Comparison of ENCODE assay signal across 19 mouse cellular contexts in the genomic region with DNA sequence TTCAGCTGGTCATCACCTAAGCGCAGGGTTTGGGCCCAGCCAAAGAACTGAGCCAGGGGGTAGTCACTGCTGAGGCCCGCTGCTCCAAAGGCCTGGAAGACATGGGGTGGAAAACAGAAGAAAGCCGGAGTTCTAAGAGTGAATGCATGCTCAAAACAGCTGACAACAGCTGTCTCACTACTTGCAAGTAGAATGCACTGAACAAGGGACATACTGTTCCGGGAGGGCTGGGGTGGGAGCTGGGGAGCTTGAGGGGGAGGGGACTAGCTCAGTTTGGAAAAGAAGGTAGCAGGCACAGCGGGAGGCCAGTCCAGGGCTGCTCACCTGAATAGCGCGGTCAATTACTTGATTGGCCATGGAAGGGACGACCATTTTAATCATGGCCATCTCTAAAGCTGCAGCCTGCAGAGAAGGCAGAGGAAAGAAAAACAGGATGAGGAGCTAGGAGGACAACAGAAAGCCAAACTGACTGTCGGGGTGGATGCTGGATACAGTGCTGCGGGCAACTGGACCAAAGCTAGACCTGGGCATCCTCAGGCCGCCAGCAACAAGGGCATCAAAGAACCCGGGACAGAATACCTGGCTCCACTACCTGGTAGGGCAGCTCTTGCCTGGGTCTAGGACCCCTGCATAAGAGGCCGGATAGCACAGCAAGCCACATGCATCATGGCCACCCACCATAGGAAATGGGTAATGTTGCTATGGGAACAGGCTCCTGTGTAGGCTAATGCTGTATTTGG. TPM values are rescaled to one million over a fixed set of nuclear protein-coding genes. Genes with fewer than 3 reads are reported as not detected.
DNase-seq lines count a peak whose midpoint lies in the region; ATAC-seq and TF ChIP-seq lines count a peak whose summit lies in the region.
"Had no signal": no experiment of that assay in that cellular context is flagged by ENCODE, and none has a peak within 500 bp of the region (broad histone marks: within the 10 kb centered on the region; RNA-seq: fewer than 3 reads in every experiment).

No protein-coding gene starts in this region.

- intact Hi-C loops in left cerebral cortex, postnatal 4 days (cut with DNase I): no loop called here

- no peaks in the 10 kb centered on the region for H3K27me3 ChIP-seq in kidney, postnatal 0 days (ENCODE audit: insufficient read depth, low read length)
- H3K27me3 ChIP-seq in embryonic facial prominence, embryonic 14.5 days (replicated peaks; ENCODE audit: control insufficient read depth, insufficient read depth, low read length): no peaks in the 10 kb centered on the region
- no peaks in the 10 kb centered on the region for H3K27me3 ChIP-seq in intestine, embryonic 15.5 days (replicated peaks)
- H3K27me3 ChIP-seq: hindbrain, embryonic 15.5 days; megakaryocyte, embryonic 14.5 days; neural tube, embryonic 12.5 days had no signal

- DNase-seq in kidney, postnatal 0 days (ENCODE audit: low spot score): peak; percentile 36
- DNase-seq in kidney, adult 8-10 months: no peak
- DNase-seq in embryonic facial prominence, embryonic 14.5 days (ENCODE audit: low spot score): peak; percentile 45
- no peak for DNase-seq in left cerebral cortex, postnatal 4 days
- DNase-seq in gastrocnemius, postnatal 4 days (ENCODE audit: low spot score in 2 of 2): no peak
- DNase-seq: adrenal gland, postnatal 14 days; cerebellum, adult 9-11 months; layer of hippocampus, postnatal 36 days; right cerebral cortex, postnatal 14 days; thymus, postnatal 25 days had no signal

- ATAC-seq in kidney, postnatal 0 days (replicated peaks; ENCODE audit: low FRiP score, low read depth): no peak
- no peak for ATAC-seq in embryonic facial prominence, embryonic 14.5 days (ENCODE audit: low read depth)
- ATAC-seq in intestine, embryonic 15.5 days: peak; percentile 23; the same call in 1 of the 2 replicates

- no peaks in the 10 kb centered on the region for H3K79me2 ChIP-seq in macrophage (ENCODE audit: inconsistent target)

- WGBS in kidney, postnatal 0 days: 74% methylated on average over 13 of the region's 13 CpGs
- 55% methylated on average over 13 of the region's 13 CpGs for WGBS in embryonic facial prominence, embryonic 14.5 days
- 68% methylated on average over 13 of the region's 13 CpGs for WGBS in intestine, embryonic 15.5 days
- WGBS in macrophage (ENCODE audit: missing documents): 97% methylated on average over 13 of the region's 13 CpGs

- no peaks in the 10 kb centered on the region for H3K36me3 ChIP-seq in kidney, postnatal 0 days (ENCODE audit: insufficient read depth, low read length)
- H3K36me3 ChIP-seq in embryonic facial prominence, embryonic 14.5 days (ENCODE audit: control insufficient read depth, insufficient read depth, low read length): no peaks in the 10 kb centered on the region
- H3K36me3 ChIP-seq in intestine, embryonic 15.5 days: no peaks in the 10 kb centered on the region
- no peaks in the 10 kb centered on the region for H3K36me3 ChIP-seq in macrophage (ENCODE audit: inconsistent target)
- H3K36me3 ChIP-seq: heart, embryonic 13.5 days; hindbrain, embryonic 15.5 days; neural tube, embryonic 12.5 days had no signal

- no peak overlapping the region for H3K4me3 ChIP-seq in kidney, postnatal 0 days (replicated peaks; ENCODE audit: low read depth, low read length)
- no peak overlapping the region for H3K4me3 ChIP-seq in embryonic facial prominence, embryonic 14.5 days (ENCODE audit: low read depth, low read length)
- no peak overlapping the region for H3K4me3 ChIP-seq in intestine, embryonic 15.5 days (replicated peaks)
- no peak overlapping the region for H3K4me3 ChIP-seq in macrophage (ENCODE audit: inconsistent target)
- H3K4me3 ChIP-seq: heart, embryonic 13.5 days; hindbrain, embryonic 15.5 days; neural tube, embryonic 12.5 days had no signal

- H3K4me2 ChIP-seq in kidney, postnatal 0 days (ENCODE audit: low read length): no peak overlapping the region
- H3K4me2 ChIP-seq in embryonic facial prominence, embryonic 14.5 days (ENCODE audit: low read depth, low read length): no peak overlapping the region
- no peak overlapping the region for H3K4me2 ChIP-seq in intestine, embryonic 15.5 days (replicated peaks)
- H3K4me2 ChIP-seq: heart, embryonic 13.5 days; hindbrain, embryonic 15.5 days; neural tube, embryonic 12.5 days had no signal

- peaks cover 2% of the 10 kb centered on the region; the same call in 1 of the 2 replicates for H3K4me1 ChIP-seq in kidney, postnatal 0 days (replicated peaks; ENCODE audit: insufficient read depth, low read length)
- H3K4me1 ChIP-seq in embryonic facial prominence, embryonic 14.5 days (ENCODE audit: control insufficient read depth, insufficient read depth, low read length): peaks cover 8% of the 10 kb centered on the region; the same call in 1 of the 2 replicates
- H3K4me1 ChIP-seq in intestine, embryonic 15.5 days (replicated peaks): peaks cover 8% of the 10 kb centered on the region
- H3K4me1 ChIP-seq: neural tube, embryonic 12.5 days had no signal

- H3K27ac ChIP-seq in kidney, postnatal 0 days: peak overlapping the region; percentile 56; the same call in 1 of the 2 replicates
- H3K27ac ChIP-seq in embryonic facial prominence, embryonic 14.5 days (replicated peaks; ENCODE audit: low read depth, low read length): no peak overlapping the region
- H3K27ac ChIP-seq in intestine, embryonic 15.5 days: peak overlapping the region; percentile 61
- H3K27ac ChIP-seq in macrophage: 0 out of 2 replicates have a peak overlapping the region, but pooled peaks have one; percentile 96
- H3K27ac ChIP-seq: heart, embryonic 13.5 days; hindbrain, embryonic 15.5 days; liver, embryonic 14.5 days; neural tube, embryonic 12.5 days had no signal

- H3K9me3 ChIP-seq in kidney, postnatal 0 days (replicated peaks; ENCODE audit: low read length): no peaks in the 10 kb centered on the region
- H3K9me3 ChIP-seq in embryonic facial prominence, embryonic 14.5 days (ENCODE audit: control insufficient read depth, low read length): no peaks in the 10 kb centered on the region
- H3K9me3 ChIP-seq in intestine, embryonic 15.5 days: no peaks in the 10 kb centered on the region
- H3K9me3 ChIP-seq: G1E; heart, embryonic 13.5 days; hindbrain, embryonic 15.5 days; megakaryocyte, embryonic 14.5 days; neural tube, embryonic 12.5 days had no signal

- no peak for TF ChIP-seq CTCF in kidney, postnatal 0 days (IDR thresholded peaks at IDR 0.05; ENCODE audit: low read depth)

- H3K9ac ChIP-seq in kidney, postnatal 0 days (ENCODE audit: low read depth, low read length): no peak overlapping the region
- no peak overlapping the region for H3K9ac ChIP-seq in embryonic facial prominence, embryonic 14.5 days (ENCODE audit: low read depth, low read length)
- H3K9ac ChIP-seq in intestine, embryonic 15.5 days: no peak overlapping the region
- H3K9ac ChIP-seq: heart, embryonic 13.5 days; hindbrain, embryonic 15.5 days; liver, embryonic 14.5 days; neural tube, embryonic 12.5 days had no signal

RNA-seq across cellular contexts. Expression of gene Aldh2, which starts 5.4 kb away (rescaled TPM):
- 203 and 226 TPM in 2 replicates for polyA plus RNA-seq in kidney, postnatal 0 days (2015; fragmentation: Nextera tagmentation; extraction: Ambion mirVana)
- polyA plus RNA-seq in embryonic facial prominence, embryonic 14.5 days (2014; fragmentation: Nextera tagmentation; extraction: Ambion mirVana): 87.8 and 93.0 TPM in 2 replicates
- 189 and 193 TPM in 2 replicates for polyA plus RNA-seq in intestine, embryonic 15.5 days (2015; fragmentation: Nextera tagmentation; extraction: Ambion mirVana)
- 100 to 1,000 TPM in 12 of 26 experiments, 10 to 100 TPM in 14; 16.2 to 301 (median 89.5) TPM for total RNA-seq in macrophage (2018; cell fraction: chromatin; rRNA removed)
- total RNA-seq in macrophage (2018; cell fraction: cytosol; rRNA removed): 100 to 1,000 TPM; 255 to 881 (median 507) TPM
- 100 to 1,000 TPM in 24 of 26 experiments, 10 to 100 TPM in 2; 77.6 to 391 (median 161) TPM for total RNA-seq in macrophage (2018; cell fraction: nucleus; rRNA removed)
- polyA plus RNA-seq in macrophage (2018): 566 to 1,134 TPM (median 980 TPM) in 3 replicates
- total RNA-seq in left cerebral cortex, postnatal 4 days (2021): 10 to 100 TPM; 87.4 to 90.9 TPM
- total RNA-seq in gastrocnemius, postnatal 4 days (2021): 100 to 1,000 TPM; 140 to 143 TPM

RNA-seq across cellular contexts. Expression of gene Acad12, which starts 19.7 kb away (rescaled TPM):
- 3.8 and 5.0 TPM in 2 replicates for polyA plus RNA-seq in kidney, postnatal 0 days (2015; fragmentation: Nextera tagmentation; extraction: Ambion mirVana)
- 2.0 and 2.7 TPM in 2 replicates for polyA plus RNA-seq in embryonic facial prominence, embryonic 14.5 days (2014; fragmentation: Nextera tagmentation; extraction: Ambion mirVana)
- 2.9 and 3.1 TPM in 2 replicates for polyA plus RNA-seq in intestine, embryonic 15.5 days (2015; fragmentation: Nextera tagmentation; extraction: Ambion mirVana)
- 10 to 100 TPM in 13 of 26 experiments, 1 to 10 TPM in 13; 1.2 to 35.3 (median 10.2) TPM for total RNA-seq in macrophage (2018; cell fraction: chromatin; rRNA removed)
- total RNA-seq in macrophage (2018; cell fraction: cytosol; rRNA removed): 10 to 100 TPM in 7 of 26 experiments, 1 to 10 TPM in 19; 3.9 to 16.8 (median 8.9) TPM
- 10 to 100 TPM in 7 of 26 experiments, 1 to 10 TPM in 19; 1.4 to 26.2 (median 6.9) TPM for total RNA-seq in macrophage (2018; cell fraction: nucleus; rRNA removed)
- 6.2 to 10.9 TPM (median 7.4 TPM) in 3 replicates for polyA plus RNA-seq in macrophage (2018)
- total RNA-seq in left cerebral cortex, postnatal 4 days (2021): 1 to 10 TPM; 3.7 TPM
- 10 to 100 TPM; 10.6 to 11.5 TPM for total RNA-seq in gastrocnemius, postnatal 4 days (2021)

RNA-seq across cellular contexts. Expression of gene Mapkapk5, which starts 53.3 kb away (rescaled TPM):
- polyA plus RNA-seq in kidney, postnatal 0 days (2015; fragmentation: Nextera tagmentation; extraction: Ambion mirVana): 35.5 and 40.2 TPM in 2 replicates
- polyA plus RNA-seq in embryonic facial prominence, embryonic 14.5 days (2014; fragmentation: Nextera tagmentation; extraction: Ambion mirVana): 46.5 and 47.8 TPM in 2 replicates
- polyA plus RNA-seq in intestine, embryonic 15.5 days (2015; fragmentation: Nextera tagmentation; extraction: Ambion mirVana): 45.5 and 50.7 TPM in 2 replicates
- 100 to 1,000 TPM in 21 of 26 experiments, 10 to 100 TPM in 5; 56.6 to 217 (median 135) TPM for total RNA-seq in macrophage (2018; cell fraction: chromatin; rRNA removed)
- 10 to 100 TPM; 47.7 to 81.1 (median 59.5) TPM for total RNA-seq in macrophage (2018; cell fraction: cytosol; rRNA removed)
- 10 to 100 TPM; 38.5 to 94.3 (median 69.0) TPM for total RNA-seq in macrophage (2018; cell fraction: nucleus; rRNA removed)
- polyA plus RNA-seq in macrophage (2018): 51.6 to 103 TPM (median 67.2 TPM) in 3 replicates
- 100 to 1,000 TPM in 1 of 2 experiments, 10 to 100 TPM in 1; 99.3 to 102 TPM for total RNA-seq in left cerebral cortex, postnatal 4 days (2021)
- total RNA-seq in gastrocnemius, postnatal 4 days (2021): 10 to 100 TPM; 79.0 to 81.4 TPM

RNA-seq across cellular contexts. Expression of gene Adam1a, which starts 53.8 kb away (rescaled TPM):
- 0.72 and 1.0 TPM in 2 replicates for polyA plus RNA-seq in kidney, postnatal 0 days (2015; fragmentation: Nextera tagmentation; extraction: Ambion mirVana)
- polyA plus RNA-seq in embryonic facial prominence, embryonic 14.5 days (2014; fragmentation: Nextera tagmentation; extraction: Ambion mirVana): 2.1 and 2.3 TPM in 2 replicates
- 0.77 and 1.2 TPM in 2 replicates for polyA plus RNA-seq in intestine, embryonic 15.5 days (2015; fragmentation: Nextera tagmentation; extraction: Ambion mirVana)
- total RNA-seq in macrophage (2018; cell fraction: chromatin; rRNA removed): 10 to 100 TPM in 24 of 26 experiments, 1 to 10 TPM in 2; 7.8 to 42.6 (median 23.9) TPM
- total RNA-seq in macrophage (2018; cell fraction: cytosol; rRNA removed): 1 to 10 TPM in 4 of 26 experiments, under 1 TPM in 22; 0.09 to 1.9 (median 0.30) TPM
- 10 to 100 TPM in 17 of 26 experiments, 1 to 10 TPM in 9; 6.1 to 29.4 (median 13.1) TPM for total RNA-seq in macrophage (2018; cell fraction: nucleus; rRNA removed)
- 0.40 to 1.5 TPM (median 0.95 TPM) in 3 replicates for polyA plus RNA-seq in macrophage (2018)
- 10 to 100 TPM; 17.4 to 18.2 TPM for total RNA-seq in left cerebral cortex, postnatal 4 days (2021)
- 1 to 10 TPM; 4.3 to 5.7 TPM for total RNA-seq in gastrocnemius, postnatal 4 days (2021)

RNA-seq across cellular contexts. Expression of gene Gm42878, which starts 53.8 kb away (rescaled TPM):
- polyA plus RNA-seq in kidney, postnatal 0 days (2015; fragmentation: Nextera tagmentation; extraction: Ambion mirVana): 0.32 TPM in 1 of 2 replicates, not detected in the other
- polyA plus RNA-seq in embryonic facial prominence, embryonic 14.5 days (2014; fragmentation: Nextera tagmentation; extraction: Ambion mirVana): not detected in 2 replicates
- polyA plus RNA-seq in intestine, embryonic 15.5 days (2015; fragmentation: Nextera tagmentation; extraction: Ambion mirVana): not detected in 2 replicates
- 1 to 10 TPM in 12 of 26 experiments, not detected in 14; 1.2 to 5.3 (median 1.9) TPM for total RNA-seq in macrophage (2018; cell fraction: chromatin; rRNA removed)
- total RNA-seq in macrophage (2018; cell fraction: cytosol; rRNA removed): under 1 TPM in 14 of 26 experiments, not detected in 12; 0.07 to 0.77 (median 0.18) TPM
- total RNA-seq in macrophage (2018; cell fraction: nucleus; rRNA removed): 1 to 10 TPM in 4 of 26 experiments, under 1 TPM in 3, not detected in 19; 0.83 to 2.1 (median 1.0) TPM
- polyA plus RNA-seq in macrophage (2018): 0.11 to 0.26 TPM in 2 of 3 replicates, not detected in the other
- not detected for total RNA-seq in left cerebral cortex, postnatal 4 days (2021)
- total RNA-seq in gastrocnemius, postnatal 4 days (2021): not detected
- total RNA-seq: adrenal gland, postnatal 14 days; G1E; left cerebral cortex, postnatal 36 days had no signal
- polyA plus RNA-seq: G1E; heart, embryonic 13.5 days; hindbrain, embryonic 15.5 days; neural tube, embryonic 12.5 days had no signal

Comparison
In these comparisons a context has a peak if more than half of its experiments do, and no peak if none do; other contexts are left out.
1. DNase-seq: peak in kidney, postnatal 0 days (single experiment) and embryonic facial prominence, embryonic 14.5 days (single experiment); none in kidney, adult 8-10 months (0 of 2), left cerebral cortex, postnatal 4 days (single experiment) and gastrocnemius, postnatal 4 days (0 of 2).